Mouse (Mus musculus) E14TG2a.4 (cell line): ENCODE data around the gene Cdh23.

Experiments
- H3K27me3 ChIP-seq: 2 replicates; pipeline ENCODE4 v1.6.1; 2014; ENCODE audit warnings: low read length, control low read depth; ENCODE audit not compliant: insufficient read depth
- H3K36me3 ChIP-seq: 2 replicates; pipeline ENCODE4 v1.6.1; 2014; ENCODE audit warnings: low read length, control low read depth; ENCODE audit not compliant: insufficient read depth
- H3K4me1 ChIP-seq: replicated peaks from 2 replicates; pipeline ENCODE4 v1.6.1; 2014; ENCODE audit warnings: low read depth, low read length, control low read depth
- H3K4me3 ChIP-seq: replicated peaks from 2 replicates; pipeline ENCODE4 v1.5.1; 2014; ENCODE audit warnings: mild to moderate bottlenecking, low read length
- H3K9me3 ChIP-seq: 2 replicates; pipeline ENCODE4 v1.6.1; 2014; ENCODE audit warnings: low read length, control low read depth
- CTCF ChIP-seq: conservative IDR thresholded peaks from 2 replicates; pipeline ENCODE4 v1.5.1; 2014; ENCODE audit warnings: low read length
- NANOG ChIP-seq: IDR thresholded peaks from 2 replicates; pipeline ENCODE4 v1.6.1; 2014; ENCODE audit warnings: borderline replicate concordance, low read length, mixed read lengths
- POU5F1 ChIP-seq: IDR thresholded peaks from 2 replicates; pipeline ENCODE4 v1.6.1; 2014; ENCODE audit warnings: low read length, borderline replicate concordance

The Cdh23 gene

GRCm38 (mm10) chr10:60353241-60354002 lies 342.9 kb downstream of the Cdh23 start:
- TF ChIP-seq NANOG: no peak
- TF ChIP-seq POU5F1: no peak
- TF ChIP-seq CTCF: no peak
- Histone ChIP-seq H3K4me3 (no peak overlapping the region), H3K9me3 (no peaks in the 10 kb centered on the region), H3K36me3 (no peaks in the 10 kb centered on the region), H3K27me3 (peaks cover under 1% of the 10 kb centered on the region), H3K4me1 (peaks cover 53% of the 10 kb centered on the region)

DNA sequence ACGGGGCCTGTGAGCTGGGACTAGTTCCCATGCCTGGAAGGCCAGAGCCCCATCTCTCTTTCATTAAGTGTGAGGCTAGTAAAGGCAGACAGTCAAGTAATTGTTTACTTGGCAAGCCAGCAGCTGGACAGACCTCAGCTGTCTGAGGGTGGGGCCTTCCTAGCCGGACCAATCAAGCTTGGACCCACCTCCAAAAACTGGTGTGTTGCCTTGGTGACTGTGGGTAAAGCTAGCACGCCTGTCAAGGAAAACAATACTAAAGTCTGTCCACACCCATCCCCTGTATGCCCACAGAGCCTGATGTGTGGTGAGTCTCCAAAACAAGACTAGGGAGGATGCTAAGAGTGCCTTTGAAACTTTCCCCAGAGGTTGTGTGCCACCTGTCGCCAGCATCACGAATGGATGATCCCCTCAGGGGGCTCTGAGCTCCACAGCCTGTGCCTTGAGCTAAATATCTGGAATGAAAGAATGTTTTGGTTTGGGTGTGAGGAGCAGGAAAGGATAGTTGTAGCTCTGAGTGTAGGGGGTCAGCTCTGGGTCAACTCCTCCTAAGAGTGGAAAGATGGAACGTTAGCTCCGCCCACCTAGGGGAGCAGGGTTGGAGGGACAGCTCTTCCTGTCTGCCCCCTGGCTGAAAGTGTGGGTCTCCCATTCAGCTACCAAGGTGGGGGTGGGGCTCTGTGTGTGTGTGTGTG lies 344.4 kb downstream of the Cdh23 start:
- no peaks in the 10 kb centered on the region for H3K36me3 ChIP-seq

DNA sequence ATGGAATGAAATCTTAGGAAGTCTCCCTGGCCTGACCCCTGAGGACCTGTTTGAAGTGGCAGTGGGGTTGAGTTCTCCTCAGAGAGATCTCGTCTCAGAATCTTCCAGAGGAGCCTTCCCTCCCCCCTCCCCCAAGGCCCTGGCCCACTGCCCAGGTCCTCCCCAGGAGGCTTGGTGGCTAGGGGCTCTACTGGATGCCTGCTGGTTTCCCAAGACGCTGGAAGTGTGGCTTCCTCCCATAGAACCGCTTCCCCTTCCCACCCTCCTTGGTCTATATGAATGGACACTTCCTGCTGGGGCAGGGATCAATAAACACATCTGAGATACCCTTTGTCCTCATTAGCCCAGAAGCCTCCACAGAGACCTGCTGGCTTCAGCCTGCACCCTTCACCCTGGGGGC lies 345.0 kb downstream of the Cdh23 start:
- peaks cover 72% of the 10 kb centered on the region for H3K4me1 ChIP-seq
- TF ChIP-seq CTCF: no peak
- no peak for TF ChIP-seq NANOG
- no peak for TF ChIP-seq POU5F1

More for the DNA sequence above, 344.4 kb downstream of the Cdh23 start:
- Histone ChIP-seq H3K9me3 (no peaks in the 10 kb centered on the region), H3K27me3 (peaks cover 16% of the 10 kb centered on the region), H3K4me1 (peaks cover 68% of the 10 kb centered on the region), H3K4me3 (peak overlapping the region; percentile 29)
- TF ChIP-seq CTCF (no peak), POU5F1 (no peak), NANOG (no peak)

DNA sequence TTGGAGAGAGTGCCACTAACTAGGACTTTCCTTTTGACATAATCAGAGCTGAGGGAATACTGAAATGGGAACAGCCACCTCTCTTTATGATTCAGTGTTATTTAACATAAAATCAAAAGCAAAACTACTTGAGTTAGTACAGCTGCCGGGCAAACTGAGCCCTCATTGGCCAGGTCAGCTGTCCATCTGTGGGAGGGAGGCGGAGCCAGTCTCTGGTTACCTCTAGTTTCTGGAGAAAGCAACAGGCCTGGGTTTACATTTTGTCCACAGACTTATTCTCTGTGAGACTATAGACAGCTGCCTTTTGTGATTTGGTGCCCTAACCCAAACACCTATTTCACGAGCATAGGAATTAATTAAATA lies 345.5 kb downstream of the Cdh23 start:
- H3K4me1 ChIP-seq: peaks cover 77% of the 10 kb centered on the region
- H3K36me3 ChIP-seq: no peaks in the 10 kb centered on the region
- TF ChIP-seq CTCF (no peak), POU5F1 (no peak), NANOG (no peak)
- no peaks in the 10 kb centered on the region for H3K9me3 ChIP-seq
- peaks cover 23% of the 10 kb centered on the region for H3K27me3 ChIP-seq
- H3K4me3 ChIP-seq: no peak overlapping the region

More for the DNA sequence above, 345.0 kb downstream of the Cdh23 start:
- Histone ChIP-seq H3K36me3 (no peaks in the 10 kb centered on the region), H3K4me3 (peak overlapping the region; percentile 29), H3K9me3 (no peaks in the 10 kb centered on the region), H3K27me3 (peaks cover 20% of the 10 kb centered on the region)

DNA sequence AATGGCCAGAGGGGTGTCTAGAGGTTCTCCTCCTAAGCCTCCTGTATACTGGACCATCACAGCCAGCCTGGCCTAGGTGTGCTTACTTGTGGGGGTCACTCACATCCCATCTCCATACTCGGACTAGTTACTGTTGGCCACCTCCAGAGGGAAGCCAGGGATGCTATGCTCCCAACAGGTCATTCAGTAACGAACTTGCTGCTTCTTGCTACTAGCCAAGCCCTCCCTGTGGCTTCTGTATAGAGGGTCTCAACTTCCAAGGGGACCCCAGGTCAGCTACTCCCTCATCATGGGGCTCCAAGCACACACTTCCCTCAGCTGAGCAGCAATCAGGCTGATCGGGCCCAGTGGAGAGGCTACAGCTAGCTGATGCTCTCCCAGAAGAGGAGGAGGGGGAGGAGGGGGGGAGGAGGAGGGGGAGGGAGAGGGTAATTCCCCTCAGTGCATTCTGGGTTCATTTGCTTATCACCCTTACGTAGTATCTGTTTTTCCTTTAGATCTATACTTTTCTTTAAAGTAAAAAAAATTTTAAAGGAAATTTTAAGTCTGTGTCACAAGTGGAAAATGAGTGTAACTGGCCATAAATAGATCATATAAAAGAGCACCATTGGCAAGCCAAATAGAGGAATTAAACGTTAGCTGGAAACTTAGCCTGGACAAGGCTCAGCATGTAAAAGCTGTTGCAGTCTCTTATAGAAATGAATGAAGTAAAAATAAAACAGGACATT lies 346.0 kb downstream of the Cdh23 start:
- no peaks in the 10 kb centered on the region for H3K9me3 ChIP-seq
- H3K4me1 ChIP-seq: peaks cover 77% of the 10 kb centered on the region
- TF ChIP-seq CTCF (no peak), POU5F1 (no peak), NANOG (no peak)
- H3K4me3 ChIP-seq: no peak overlapping the region
- H3K36me3 ChIP-seq: no peaks in the 10 kb centered on the region
- peaks cover 23% of the 10 kb centered on the region for H3K27me3 ChIP-seq

- Histone ChIP-seq H3K36me3 (no peaks in the 10 kb centered on the region), H3K4me3 (no peak overlapping the region), H3K27me3 (peaks cover 23% of the 10 kb centered on the region), H3K4me1 (peaks cover 77% of the 10 kb centered on the region), H3K9me3 (no peaks in the 10 kb centered on the region)
- TF ChIP-seq CTCF: no peak
Observed at GRCm38 (mm10) chr10:60349644-60350043, 346.6 kb downstream of the Cdh23 start.

DNA sequence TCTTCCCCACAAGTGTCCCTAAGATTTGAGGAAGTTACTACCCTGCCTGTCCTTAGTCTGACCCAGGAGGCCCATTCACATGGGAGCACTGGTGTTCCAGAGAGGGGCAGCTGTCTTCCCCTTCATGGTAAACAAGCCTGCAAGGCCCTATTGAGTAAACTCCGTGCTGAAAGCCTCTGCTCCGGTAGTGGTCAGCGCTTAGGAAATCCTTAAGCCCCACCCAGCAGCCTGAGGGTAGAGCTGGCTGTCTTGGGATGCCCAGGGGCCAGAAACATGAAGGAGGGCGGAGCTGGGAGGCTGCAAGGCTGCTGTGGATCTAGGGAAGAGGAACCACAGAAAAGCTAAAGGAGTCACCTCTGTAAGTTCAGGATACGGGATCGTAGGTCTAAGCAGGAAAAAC lies 347.2 kb downstream of the Cdh23 start:
- TF ChIP-seq NANOG: no peak
- TF ChIP-seq POU5F1: no peak
- TF ChIP-seq CTCF: no peak
- H3K4me1 ChIP-seq: peaks cover 77% of the 10 kb centered on the region
- H3K36me3 ChIP-seq: no peaks in the 10 kb centered on the region

GRCm38 (mm10) chr10:60347768-60348610 lies 348.3 kb downstream of the Cdh23 start:
- H3K4me1 ChIP-seq: peaks cover 67% of the 10 kb centered on the region

More for the DNA sequence above, 347.2 kb downstream of the Cdh23 start:
- Histone ChIP-seq H3K9me3 (no peaks in the 10 kb centered on the region), H3K27me3 (peaks cover 23% of the 10 kb centered on the region), H3K4me3 (no peak overlapping the region)

More at GRCm38 (mm10) chr10:60347768-60348610, 348.3 kb downstream of the Cdh23 start:
- H3K27me3 ChIP-seq: peaks cover 23% of the 10 kb centered on the region
- 0 out of 2 replicates have a peak overlapping the region, but pooled peaks have one; percentile 4 for H3K4me3 ChIP-seq
- H3K9me3 ChIP-seq: no peaks in the 10 kb centered on the region
- TF ChIP-seq CTCF (no peak), POU5F1 (no peak), NANOG (no peak)
- no peaks in the 10 kb centered on the region for H3K36me3 ChIP-seq
